Mouse (Mus musculus) limb, embryonic 14.5 days (tissue): Measurements from ENCODE around the gene Dnajb3. TPM values are rescaled to one million over a fixed set of nuclear protein-coding genes. Genes with fewer than 3 reads are reported as not detected.

Source experiments
- ATAC-seq: fragments of 200-750 bp; cut with Nextera tagmentation; 2 replicates; pipeline ENCODE4 v1.8.0; 2017; ENCODE audit warnings: low read depth, moderate number of reproducible peaks, moderate TSS enrichment; ENCODE audit not compliant: low FRiP score
- DNase-seq: peaks from one replicate; pipeline ENCODE4 v3.0.0-alpha.2; 2015; ENCODE audit warnings: low spot score
- H3K27ac ChIP-seq: fragments of 300-500 bp; sonication (generic); replicated peaks from 2 replicates; pipeline ENCODE4 v1.5.1; 2014; ENCODE audit warnings: low read depth, mild to moderate bottlenecking, low read length, moderate library complexity, mixed read lengths
- H3K27me3 ChIP-seq: fragments of 300-500 bp; sonication (generic); 2 replicates; pipeline ENCODE4 v1.6.1; 2014; ENCODE audit warnings: low read length, mixed read lengths; ENCODE audit not compliant: control insufficient read depth, insufficient read depth
- H3K36me3 ChIP-seq: fragments of 300-500 bp; sonication (generic); 2 replicates; pipeline ENCODE4 v1.6.1; 2014; ENCODE audit warnings: mild to moderate bottlenecking, low read length, moderate library complexity, mixed read lengths; ENCODE audit not compliant: control insufficient read depth, insufficient read depth
- H3K4me1 ChIP-seq: fragments of 300-500 bp; sonication (generic); 2 replicates; pipeline ENCODE4 v1.6.1; 2014; ENCODE audit warnings: antibody characterized with exemption, low read length, mixed read lengths; ENCODE audit not compliant: control insufficient read depth, insufficient read depth
- H3K4me2 ChIP-seq: fragments of 300-500 bp; sonication (generic); replicated peaks from 2 replicates; pipeline ENCODE4 v1.6.1; 2014; ENCODE audit warnings: low read depth, mild to moderate bottlenecking, low read length, moderate library complexity; ENCODE audit not compliant: severe bottlenecking
- H3K4me3 ChIP-seq: fragments of 300-500 bp; sonication (generic); replicated peaks from 2 replicates; pipeline ENCODE4 v1.5.1; 2014; ENCODE audit warnings: low read length
- H3K9ac ChIP-seq: fragments of 300-500 bp; sonication (generic); 2 replicates; pipeline ENCODE4 v1.6.1; 2014; ENCODE audit warnings: mild to moderate bottlenecking, low read depth, low read length, moderate library complexity; ENCODE audit not compliant: severe bottlenecking
- H3K9me3 ChIP-seq: fragments of 300-500 bp; sonication (generic); 2 replicates; pipeline ENCODE4 v1.6.1; 2016; ENCODE audit warnings: low read length; ENCODE audit not compliant: control insufficient read depth
- POLR2A ChIP-seq: fragments of 200-500 bp; IDR thresholded peaks from 2 replicates; pipeline ENCODE4 v1.8.0; 2012; ENCODE audit warnings: inconsistent platforms, mild to moderate bottlenecking, moderate library complexity, borderline replicate concordance; ENCODE audit not compliant: insufficient read depth, insufficient read length; ENCODE audit errors: extremely low read depth
- WGBS: fragments of 180-500 bp; shearing (Covaris S2); extraction: QIAGEN DNeasy Blood & Tissue Kit; methylation state at CpG from one replicate; pipeline ENCODE4 v1.1.7; 2014; 5-methylcytosine and 5-hydroxymethylcytosine counted together
- polyA plus RNA-seq, 2 experiments: library from polyadenylated mRNA; depleted of rRNA in 1 of 2; stranded (reverse) in 1 of 2; unstranded in 1 of 2; fragments of >200 nt; fragmentation: Nextera tagmentation in 1 of 2; extraction: Ambion mirVana in 1 of 2; gene quantifications; 2 replicates each; pipeline versions ENCODE4 v1.2.1 to v1.2.3; 2012 to 2014

Gene Dnajb3
- 9.1 and 10.2 TPM in 2 replicates for polyA plus RNA-seq (2012; rRNA removed)
- polyA plus RNA-seq (2014; fragmentation: Nextera tagmentation; extraction: Ambion mirVana): 9.4 and 10.5 TPM in 2 replicates

DNA sequence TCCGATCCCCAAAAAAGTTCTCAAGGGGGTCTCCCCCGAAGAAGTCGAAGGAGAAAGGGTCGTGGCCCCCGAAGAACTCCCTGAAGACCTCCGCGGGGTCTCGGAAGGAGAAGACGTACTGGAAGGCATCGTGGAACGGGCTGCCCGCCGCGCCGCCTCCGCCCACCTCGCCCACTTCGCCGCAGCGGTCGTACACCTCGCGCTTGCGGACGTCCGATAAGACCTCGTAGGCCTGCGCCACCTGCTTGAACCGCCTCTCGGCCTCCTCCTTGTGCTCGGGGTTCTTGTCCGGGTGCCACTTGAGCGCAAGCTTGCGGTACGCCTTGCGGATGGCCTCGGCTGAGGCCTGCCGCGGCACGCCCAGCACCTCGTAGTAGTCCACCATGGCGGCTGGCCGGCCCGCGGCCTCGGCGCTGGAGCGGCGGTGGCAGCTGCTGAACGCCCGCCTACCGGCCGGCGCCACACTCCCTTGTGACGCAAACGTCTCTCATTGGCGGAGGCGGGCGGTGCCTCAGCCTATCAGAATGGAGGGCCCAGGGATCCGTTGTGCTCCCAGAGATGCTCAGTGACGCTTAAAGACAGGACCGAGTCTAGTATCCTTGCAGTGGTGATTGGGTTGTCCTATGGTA lies at the start of gene Dnajb3:
Dnajb3 (minus strand) TSS at position 489 of the 629 bp plus-strand sequence.
- H3K4me1 ChIP-seq: peaks cover 3% of the 10 kb centered on the region; the same call in 1 of the 2 replicates
- peak within 1 kb of the TSS; percentile 84 for H3K4me2 ChIP-seq
- H3K9me3 ChIP-seq: peaks cover 11% of the 10 kb centered on the region
- peak within 1 kb of the TSS; percentile 77 for H3K9ac ChIP-seq
- peak; percentile 100 for ATAC-seq
- no peaks in the 10 kb centered on the region for H3K36me3 ChIP-seq
- TF ChIP-seq POLR2A: 0 out of 2 replicates have a peak, but pooled peaks have one; percentile 60
- peak within 1 kb of the TSS; percentile 46 for H3K4me3 ChIP-seq
- DNase-seq: peak; percentile 82
- 6% methylated on average over 45 of the region's 62 CpGs for WGBS
- H3K27me3 ChIP-seq: no peaks in the 10 kb centered on the region
- H3K27ac ChIP-seq: no peak within 1 kb of the TSS

DNA sequence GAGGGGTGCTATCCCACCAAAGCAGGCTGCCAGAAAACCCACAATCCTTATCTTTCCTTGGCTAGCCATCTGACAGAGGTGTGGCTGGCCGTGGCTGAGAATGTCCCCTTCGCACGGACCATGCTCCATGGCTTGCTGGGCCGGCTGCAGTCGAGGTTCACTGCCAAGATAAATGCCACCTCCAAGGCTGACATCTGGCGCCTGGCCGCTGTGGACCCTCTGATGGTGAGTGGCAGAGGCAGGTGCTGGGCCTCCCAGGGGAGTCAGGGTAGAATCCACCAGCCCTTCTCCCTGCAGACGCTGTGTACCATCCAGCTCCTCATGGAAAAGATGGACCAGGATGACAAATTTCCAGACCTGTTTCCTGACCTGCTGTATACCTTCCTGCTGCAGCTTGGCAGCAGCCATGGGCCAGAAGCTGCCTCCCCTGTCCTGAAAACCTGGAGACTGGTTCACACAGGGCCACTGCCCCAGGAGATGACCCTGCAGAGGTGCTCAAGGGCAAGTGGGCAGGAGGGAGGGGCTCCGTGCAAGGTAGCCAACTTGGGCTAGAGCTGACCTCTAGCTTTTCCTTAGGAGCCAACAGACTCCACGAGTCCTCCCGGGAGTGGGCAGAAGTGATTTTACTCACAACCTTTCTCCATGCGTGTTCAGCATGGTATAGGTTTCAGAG lies 49.3 kb upstream of the Dnajb3 start:
- Histone ChIP-seq H3K27me3 (no peaks in the 10 kb centered on the region), H3K4me1 (no peaks in the 10 kb centered on the region), H3K27ac (no peak overlapping the region), H3K36me3 (peaks cover 4% of the 10 kb centered on the region; the same call in 1 of the 2 replicates), H3K9me3 (peaks cover 66% of the 10 kb centered on the region), H3K4me3 (no peak overlapping the region), H3K4me2 (no peak overlapping the region), H3K9ac (no peak overlapping the region)
- DNase-seq: no peak
- WGBS: 87% methylated on average over 12 of the region's 12 CpGs
- no peak for TF ChIP-seq POLR2A
- no peak for ATAC-seq

DNA sequence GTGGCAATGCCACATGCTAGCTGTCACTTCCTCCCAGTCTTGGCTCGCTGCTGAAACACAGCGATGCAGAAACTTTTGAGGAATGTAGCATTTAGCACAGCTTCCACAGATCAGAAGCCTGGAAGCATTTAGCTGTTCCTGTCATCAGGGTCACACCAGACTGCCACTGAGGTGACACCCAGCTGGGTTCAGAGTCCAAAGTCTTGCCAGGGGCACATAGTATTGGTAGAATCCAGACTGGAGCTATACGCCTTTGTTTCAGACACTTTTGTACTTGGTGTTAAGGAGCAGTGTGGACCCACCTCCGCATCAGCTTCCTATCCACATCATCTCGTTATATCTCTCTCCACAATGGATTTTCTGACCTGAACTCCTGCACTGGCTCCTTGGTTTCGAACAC lies 48.0 kb upstream of the Dnajb3 start:
- H3K4me3 ChIP-seq: no peak overlapping the region
- H3K36me3 ChIP-seq: no peaks in the 10 kb centered on the region
- 69% methylated on average over 6 of the region's 6 CpGs for WGBS
- DNase-seq: no peak
- H3K9me3 ChIP-seq: peaks cover 80% of the 10 kb centered on the region
- H3K4me2 ChIP-seq: no peak overlapping the region
- no peak for ATAC-seq
- no peaks in the 10 kb centered on the region for H3K4me1 ChIP-seq
- no peak overlapping the region for H3K9ac ChIP-seq
- no peak overlapping the region for H3K27ac ChIP-seq
- TF ChIP-seq POLR2A: no peak
- H3K27me3 ChIP-seq: no peaks in the 10 kb centered on the region

DNA sequence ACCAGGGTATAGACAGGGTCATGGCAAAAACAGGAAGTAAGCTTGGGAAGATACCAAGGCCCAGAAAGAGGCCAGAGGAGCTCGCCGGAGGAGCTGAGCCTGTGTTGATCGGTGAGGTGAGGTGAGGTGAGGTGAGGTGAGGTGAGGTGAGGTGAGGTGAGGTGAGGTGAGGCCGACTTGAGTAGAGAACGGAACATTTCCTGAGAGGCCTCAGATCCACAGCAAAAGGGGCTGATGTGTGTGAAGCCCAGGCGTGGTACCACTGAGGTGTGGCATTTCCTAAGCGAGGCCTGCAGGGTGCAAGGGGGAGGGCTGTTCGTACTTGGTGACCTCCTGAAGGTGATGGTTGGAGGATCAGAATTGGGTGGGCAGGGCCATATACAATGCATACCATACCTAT lies 47.5 kb upstream of the Dnajb3 start:
- H3K9ac ChIP-seq: no peak overlapping the region
- no peak for TF ChIP-seq POLR2A
- no peak overlapping the region for H3K27ac ChIP-seq
- no peak overlapping the region for H3K4me3 ChIP-seq
- no peaks in the 10 kb centered on the region for H3K36me3 ChIP-seq
- no peak overlapping the region for H3K4me2 ChIP-seq
- H3K4me1 ChIP-seq: no peaks in the 10 kb centered on the region
- no peaks in the 10 kb centered on the region for H3K27me3 ChIP-seq
- no peak for DNase-seq
- peaks cover 84% of the 10 kb centered on the region for H3K9me3 ChIP-seq
- no peak for ATAC-seq
- 74% methylated on average over 8 of the region's 8 CpGs for WGBS

- no peaks in the 10 kb centered on the region for H3K4me1 ChIP-seq
- peaks cover 83% of the 10 kb centered on the region for H3K9me3 ChIP-seq
- H3K4me2 ChIP-seq: no peak overlapping the region
- no peak overlapping the region for H3K4me3 ChIP-seq
- H3K9ac ChIP-seq: no peak overlapping the region
- H3K27me3 ChIP-seq: no peaks in the 10 kb centered on the region
- H3K36me3 ChIP-seq: no peaks in the 10 kb centered on the region
- 80% methylated on average over 5 of the region's 5 CpGs for WGBS
- ATAC-seq (no peak), DNase-seq (no peak)
- H3K27ac ChIP-seq: no peak overlapping the region
- TF ChIP-seq POLR2A: no peak
Observed at GRCm38 (mm10) chr1:88250023-88250422, 44.4 kb upstream of the Dnajb3 start.
